Mouse (Mus musculus): ENCODE results near the gene B230118H07Rik.

GRCm38 (mm10) chr2:101618373-101618772, 31.0 kb downstream of the B230118H07Rik start:
- no peak for TF ChIP-seq CTCF (IDR thresholded peaks at IDR 0.05)
- TF ChIP-seq EP300 (IDR thresholded peaks at IDR 0.05) = no peak

Data from lung, postnatal 0 days (tissue).